Mouse (Mus musculus) gastrocnemius, adult 2 months (tissue): Measurements from ENCODE around the gene Copz2. TPM values are rescaled to one million over a fixed set of nuclear protein-coding genes. Genes with fewer than 3 reads are reported as not detected.

Experiments
- DNase-seq: peaks from one replicate; pipeline ENCODE4 v3.0.0; 2022
- H3K27ac ChIP-seq: fragments of 200-600 bp; 2 replicates; pipeline ENCODE4 v1.8.1; 2022; ENCODE audit warnings: mild to moderate bottlenecking
- H3K4me3 ChIP-seq: fragments of 200-600 bp; 2 replicates; pipeline ENCODE4 v1.8.1; 2022; ENCODE audit warnings: mild to moderate bottlenecking, moderate library complexity
- CTCF ChIP-seq: fragments of 200-600 bp; IDR thresholded peaks from 2 replicates; pipeline ENCODE4 v1.8.1; 2022; ENCODE audit warnings: antibody characterized with exemption, mild to moderate bottlenecking, moderate library complexity
- intact Hi-C: fragments of 180-260 bp; cut with DNase I; formaldehyde crosslinking; loops from one replicate; pipeline ENCODE4 v1.15.1; 2025
- microRNA-seq: library from miRNA; unstranded; fragments of <30 nt; microRNA quantifications from one replicate; pipeline ENCODE4 v1.2.0, GENCODE M21; 2021
- total RNA-seq, 2 experiments: library from RNA; stranded (reverse); gene quantifications; 2 replicates each; pipeline ENCODE4 v1.2.3; 2021

Gene Copz2
- total RNA-seq, 2 experiments from 2014 or later, result 21.4 to 31.0 TPM

- no peak for TF ChIP-seq CTCF
- Histone ChIP-seq H3K27ac (no peak overlapping the region), H3K4me3 (no peak overlapping the region)
- intact Hi-C loops, result no loop called here
- DNase-seq, result no peak
Observed at GRCm38 (mm10) chr11:96901332-96901731, 51.7 kb downstream of the Copz2 start.

GRCm38 (mm10) chr11:96902639-96903635 is 53.3 kb downstream of the Copz2 start:
- peak; percentile 62 for DNase-seq
- H3K27ac ChIP-seq, result peak overlapping the region; percentile 84
- intact Hi-C loops, result no loop called here
- no peak for TF ChIP-seq CTCF
- no peak overlapping the region for H3K4me3 ChIP-seq

- TF ChIP-seq CTCF, result no peak
- peak; percentile 88 for DNase-seq
- intact Hi-C loops, result loop anchor here (5.0 kb wide), 1 partner anchor 144 kb away; no protein-coding TSS in a partner anchor
- peak overlapping the region; percentile 98 for H3K27ac ChIP-seq
- peak overlapping the region; percentile 73 for H3K4me3 ChIP-seq
Observed at GRCm38 (mm10) chr11:96906431-96907161, 56.9 kb downstream of the Copz2 start.

GRCm38 (mm10) chr11:96908594-96908993 is 58.9 kb downstream of the Copz2 start:
- no peak for DNase-seq
- TF ChIP-seq CTCF, result no peak
- intact Hi-C loops, result loop anchor here (5.0 kb wide), 1 partner anchor 146 kb away; no protein-coding TSS in a partner anchor
- Histone ChIP-seq H3K4me3 (no peak overlapping the region), H3K27ac (peak overlapping the region; percentile 98; the same call in 1 of the 2 replicates)

- TF ChIP-seq CTCF, result peak; percentile 94; the same call in 1 of the 2 replicates
- DNase-seq, result peak; percentile 84
- intact Hi-C loops, result loop anchor here (1.0 kb wide), 1 partner anchor 43 kb away; no protein-coding TSS in a partner anchor
Observed at GRCm38 (mm10) chr11:96910003-96910402, 60.3 kb downstream of the Copz2 start.

More at GRCm38 (mm10) chr11:96910003-96910402, 60.3 kb downstream of the Copz2 start:
- Histone ChIP-seq H3K27ac (no peak overlapping the region), H3K4me3 (no peak overlapping the region)

Small RNAs within 50 kb of the gene (microRNA-seq; reads per million reads assigned to microRNA genes)
- 642 reads per million, percentile 70 among the genes with 10 or more reads in this experiment for gene Mir152

Other genes with a start within 250 kb of the Copz2 start
- gene Snx11, start 72.3 kb upstream of the Copz2 start, total RNA-seq, result 10 to 100 TPM; 11.1 to 13.6 TPM
- gene Cbx1, start 60.7 kb upstream of the Copz2 start, total RNA-seq, result 10 to 100 TPM; 35.0 to 42.0 TPM
- 100 to 1,000 TPM; 395 to 484 TPM for gene Nfe2l1, start 19.9 kb upstream of the Copz2 start, total RNA-seq
- 10 to 100 TPM; 21.5 to 24.0 TPM for gene Cdk5rap3, start 66.6 kb downstream of the Copz2 start, total RNA-seq
- not detected for gene Prr15l, start 78.2 kb downstream of the Copz2 start, total RNA-seq
- gene Pnpo, start 94.1 kb downstream of the Copz2 start, total RNA-seq, result 1 to 10 TPM; 7.4 to 8.2 TPM
- 10 to 100 TPM; 10.4 to 11.0 TPM for gene Sp2, start 133.1 kb downstream of the Copz2 start, total RNA-seq
- gene Sp6, start 163.5 kb downstream of the Copz2 start, total RNA-seq, result under 1 TPM in 1 of 2 experiments, not detected in 1; 0.10 TPM
- gene Scrn2, start 180.1 kb downstream of the Copz2 start, total RNA-seq, result 10 to 100 TPM; 10.4 to 11.4 TPM
- not detected for gene Lrrc46, start 191.5 kb downstream of the Copz2 start, total RNA-seq
- gene Mrpl10, start 191.7 kb downstream of the Copz2 start, total RNA-seq, result 10 to 100 TPM; 36.9 to 50.7 TPM
- 1 to 10 TPM; 2.2 to 4.3 TPM for gene Osbpl7, start 200.8 kb downstream of the Copz2 start, total RNA-seq